16 mouse cellular contexts compared by ENCODE assay signal in genomic region chr3:39780270-39780669, GRCm38 (mm10).
DNase-seq lines count a peak whose midpoint lies in the region; ATAC-seq lines count a peak whose summit lies in the region.
"Had no signal": no experiment of that assay in that cellular context is flagged by ENCODE, and none has a peak within 500 bp of the region (broad histone marks: within the 10 kb centered on the region; RNA-seq: fewer than 3 reads in every experiment).

No protein-coding gene starts in this region.

- WGBS in heart, embryonic 14.5 days = 15% methylated on average over 5 of the region's 5 CpGs
- WGBS in kidney, embryonic 14.5 days = 46% methylated on average over 5 of the region's 5 CpGs
- WGBS in neural tube, embryonic 14.5 days = 53% methylated on average over 5 of the region's 5 CpGs
- 62% methylated on average over 5 of the region's 5 CpGs for WGBS in neural tube, embryonic 15.5 days

- DNase-seq in heart, postnatal 4 days = no peak
- DNase-seq in kidney, adult 11 months = no peak
- DNase-seq in retina, postnatal 1 day = no peak
- DNase-seq: adrenal gland, postnatal 36 days; cerebellum, adult 2 months; gastrocnemius, postnatal 25 days; lung, adult 18-20 months; spleen, adult 18-20 months had no signal

- ATAC-seq in heart, embryonic 14.5 days (ENCODE audit: insufficient number of reproducible peaks, insufficient read depth, low FRiP score, low read depth) = no peak
- peak; percentile 32; the same call in 1 of the 2 replicates for ATAC-seq in kidney, embryonic 14.5 days (ENCODE audit: low FRiP score, low TSS enrichment)
- 0 out of 2 replicates have a peak, but pooled peaks have one; percentile 38 for ATAC-seq in neural tube, embryonic 14.5 days (ENCODE audit: low read depth)
- no peak for ATAC-seq in neural tube, embryonic 15.5 days (ENCODE audit: low FRiP score)
- ATAC-seq: intestine, embryonic 15.5 days had no signal

- peak overlapping the region; percentile 43 to 76 for H3K27ac ChIP-seq in heart, embryonic 14.5 days (replicated peaks in 1 of 2; ENCODE audit: control insufficient read depth in 1 of 2, insufficient read depth in 1 of 2, low read depth in 2 of 2, low read length in 2 of 2)
- no peak overlapping the region for H3K27ac ChIP-seq in kidney, embryonic 14.5 days (ENCODE audit: low read depth, low read length)
- no peak overlapping the region for H3K27ac ChIP-seq in neural tube, embryonic 14.5 days (ENCODE audit: low read depth, low read length)
- H3K27ac ChIP-seq in neural tube, embryonic 15.5 days (replicated peaks) = no peak overlapping the region
- H3K27ac ChIP-seq: intestine, embryonic 15.5 days; stomach, embryonic 15.5 days had no signal

- no peak overlapping the region for H3K4me3 ChIP-seq in heart, embryonic 14.5 days (ENCODE audit: control insufficient read depth in 1 of 2, insufficient read depth in 1 of 2, low read depth in 1 of 2, low read length in 2 of 2)
- H3K4me3 ChIP-seq in kidney, embryonic 14.5 days (ENCODE audit: low read length) = no peak overlapping the region
- no peak overlapping the region for H3K4me3 ChIP-seq in neural tube, embryonic 14.5 days (ENCODE audit: low read depth, low read length)
- H3K4me3 ChIP-seq in neural tube, embryonic 15.5 days (replicated peaks) = no peak overlapping the region
- H3K4me3 ChIP-seq: erythroblast, embryonic 14.5 days; intestine, embryonic 15.5 days; layer of hippocampus, adult 2 months; stomach, embryonic 15.5 days had no signal

- no peak overlapping the region for H3K9ac ChIP-seq in heart, embryonic 14.5 days (ENCODE audit: low read length)
- no peak overlapping the region for H3K9ac ChIP-seq in kidney, embryonic 14.5 days (ENCODE audit: low read depth, low read length)
- no peak overlapping the region for H3K9ac ChIP-seq in neural tube, embryonic 14.5 days (replicated peaks; ENCODE audit: low read depth, low read length)
- H3K9ac ChIP-seq in neural tube, embryonic 15.5 days (replicated peaks) = no peak overlapping the region
- H3K9ac ChIP-seq: intestine, embryonic 15.5 days; stomach, embryonic 15.5 days had no signal

- H3K9me3 ChIP-seq in heart, embryonic 14.5 days (ENCODE audit: control insufficient read depth, low read length) = no peaks in the 10 kb centered on the region
- no peaks in the 10 kb centered on the region for H3K9me3 ChIP-seq in kidney, embryonic 14.5 days (ENCODE audit: control insufficient read depth, low read length)
- no peaks in the 10 kb centered on the region for H3K9me3 ChIP-seq in neural tube, embryonic 14.5 days (ENCODE audit: control insufficient read depth, low read length)
- H3K9me3 ChIP-seq in neural tube, embryonic 15.5 days (replicated peaks) = no peaks in the 10 kb centered on the region
- H3K9me3 ChIP-seq: intestine, embryonic 15.5 days; stomach, embryonic 15.5 days had no signal

- peaks cover 16 to 17% of the 10 kb centered on the region in 2 experiments for H3K4me1 ChIP-seq in heart, embryonic 14.5 days (ENCODE audit: control insufficient read depth in 2 of 2, insufficient read depth in 2 of 2, low read length in 2 of 2)
- H3K4me1 ChIP-seq in kidney, embryonic 14.5 days (ENCODE audit: control insufficient read depth, insufficient read depth, low read length) = no peaks in the 10 kb centered on the region
- H3K4me1 ChIP-seq in neural tube, embryonic 14.5 days (ENCODE audit: control insufficient read depth, insufficient read depth, low read length) = no peaks in the 10 kb centered on the region
- no peaks in the 10 kb centered on the region for H3K4me1 ChIP-seq in neural tube, embryonic 15.5 days
- H3K4me1 ChIP-seq: intestine, embryonic 15.5 days had no signal

- H3K4me2 ChIP-seq in heart, embryonic 14.5 days (ENCODE audit: low read length) = peak overlapping the region; percentile 22
- H3K4me2 ChIP-seq in kidney, embryonic 14.5 days (replicated peaks; ENCODE audit: low read depth, low read length) = no peak overlapping the region; the same call in 1 of the 2 replicates
- H3K4me2 ChIP-seq in neural tube, embryonic 14.5 days (ENCODE audit: low read depth, low read length) = no peak overlapping the region
- no peak overlapping the region for H3K4me2 ChIP-seq in neural tube, embryonic 15.5 days
- H3K4me2 ChIP-seq: intestine, embryonic 15.5 days; stomach, embryonic 15.5 days had no signal

- H3K27me3 ChIP-seq in heart, embryonic 14.5 days (ENCODE audit: control insufficient read depth, insufficient read depth, low read length) = no peaks in the 10 kb centered on the region
- no peaks in the 10 kb centered on the region for H3K27me3 ChIP-seq in kidney, embryonic 14.5 days (ENCODE audit: control insufficient read depth, insufficient read depth, low read length)
- no peaks in the 10 kb centered on the region for H3K27me3 ChIP-seq in neural tube, embryonic 14.5 days (ENCODE audit: control insufficient read depth, insufficient read depth, low read length)
- H3K27me3 ChIP-seq in neural tube, embryonic 15.5 days (replicated peaks) = no peaks in the 10 kb centered on the region
- H3K27me3 ChIP-seq: intestine, embryonic 15.5 days; stomach, embryonic 15.5 days had no signal

- H3K36me3 ChIP-seq in heart, embryonic 14.5 days (ENCODE audit: control insufficient read depth, insufficient read depth, low read length) = no peaks in the 10 kb centered on the region
- H3K36me3 ChIP-seq in kidney, embryonic 14.5 days (ENCODE audit: control insufficient read depth, insufficient read depth, low read length) = no peaks in the 10 kb centered on the region
- no peaks in the 10 kb centered on the region for H3K36me3 ChIP-seq in neural tube, embryonic 14.5 days (ENCODE audit: control insufficient read depth, insufficient read depth, low read length)
- no peaks in the 10 kb centered on the region for H3K36me3 ChIP-seq in neural tube, embryonic 15.5 days
- H3K36me3 ChIP-seq: intestine, embryonic 15.5 days; stomach, embryonic 15.5 days had no signal

Comparison
In these comparisons a context has a peak if more than half of its experiments do, and no peak if none do; other contexts are left out.
1. ATAC-seq: peak in kidney, embryonic 14.5 days (single experiment) and neural tube, embryonic 14.5 days (single experiment); none in heart, embryonic 14.5 days (single experiment) and neural tube, embryonic 15.5 days (single experiment).
2. H3K27ac ChIP-seq: peak in heart, embryonic 14.5 days (2 of 2); none in kidney, embryonic 14.5 days (single experiment), neural tube, embryonic 14.5 days (single experiment) and neural tube, embryonic 15.5 days (single experiment).